Mouse (Mus musculus) erythroblast, embryonic 14.5 days (primary cell): Measurements from ENCODE around the gene Itga7.

Experiments used
- GATA1 ChIP-seq: IDR thresholded peaks from 2 replicates; pipeline ENCODE4 v1.6.1; 2012; ENCODE audit warnings: low read length, inconsistent platforms, mixed read lengths
- TAL1 ChIP-seq: IDR thresholded peaks from 3 replicates; pipeline ENCODE4 v1.6.1; 2012; ENCODE audit warnings: low read length, inconsistent platforms, mixed read lengths

GRCm38 (mm10) chr10:128902409-128902988, 31.1 kb upstream of the Itga7 start:
- no peak for TF ChIP-seq GATA1
- TF ChIP-seq TAL1 = no peak
